15 mouse cellular contexts compared by ENCODE assay signal in genomic region chr3:150699990-150700389, GRCm38 (mm10).
"Had no signal": no experiment of that assay in that cellular context is flagged by ENCODE, and none has a peak within 500 bp of the region (broad histone marks: within the 10 kb centered on the region; RNA-seq: fewer than 3 reads in every experiment).

No protein-coding gene starts in this region.

- H3K36me3 ChIP-seq: neural tube, embryonic 15.5 days; stomach, embryonic 15.5 days had no signal

- H3K4me3 ChIP-seq: neural tube, embryonic 15.5 days; stomach, embryonic 15.5 days had no signal

- H3K9ac ChIP-seq: neural tube, embryonic 15.5 days; stomach, embryonic 15.5 days had no signal

- DNase-seq: retina, postnatal 1 day; right cerebral cortex, adult 18-20 months; right cerebral cortex, postnatal 14 days; right cerebral cortex, postnatal 25 days; right cerebral cortex, postnatal 4 days; spleen, adult 18-20 months; thymus, adult 18-20 months; thymus, adult 2 months; thymus, postnatal 14 days; thymus, postnatal 25 days; thymus, postnatal 36 days; thymus, postnatal 4 days had no signal

- H3K4me1 ChIP-seq: neural tube, embryonic 15.5 days; stomach, embryonic 15.5 days had no signal

- H3K9me3 ChIP-seq: neural tube, embryonic 15.5 days; stomach, embryonic 15.5 days had no signal

- H3K27ac ChIP-seq: neural tube, embryonic 15.5 days; stomach, embryonic 15.5 days; stomach, postnatal 0 days had no signal

- H3K4me2 ChIP-seq: neural tube, embryonic 15.5 days; stomach, embryonic 15.5 days had no signal

- H3K27me3 ChIP-seq: neural tube, embryonic 15.5 days; stomach, embryonic 15.5 days had no signal
